Mouse (Mus musculus) MEL (cell line): ENCODE measurements around the gene Cpsf4l.

Experiments used
- CTCF ChIP-seq, 3 experiments: IDR thresholded peaks in 2 of 3; conservative IDR thresholded peaks in 1 of 3; 2 replicates each; pipeline ENCODE4 v1.5.1; 2011 to 2012; ENCODE audit warnings: low read length in 3 of 3, low read depth in 2 of 3, mild to moderate bottlenecking in 2 of 3, improper control_type of control experiment in 1 of 3, inconsistent platforms in 1 of 3, mixed read lengths in 1 of 3, moderate library complexity in 1 of 3; ENCODE audit not compliant: control insufficient read depth in 1 of 3, insufficient read depth in 1 of 3, poor library complexity in 1 of 3, severe bottlenecking in 1 of 3
- GATA1 ChIP-seq: IDR thresholded peaks from 2 replicates; pipeline ENCODE4 v1.6.1; 2011; ENCODE audit warnings: low read depth, low read length, improper control_type of control experiment
- POLR2A ChIP-seq, 2 experiments: IDR thresholded peaks; 2 replicates each; pipeline ENCODE4 v1.6.1; 2011 to 2012; ENCODE audit warnings: low read length in 2 of 2, mild to moderate bottlenecking in 2 of 2, control low read depth in 1 of 2, improper control_type of control experiment in 1 of 2, low read depth in 1 of 2, moderate library complexity in 1 of 2; ENCODE audit not compliant: control insufficient read depth in 1 of 2, insufficient read depth in 1 of 2, poor library complexity in 1 of 2
- RAD21 ChIP-seq: IDR thresholded peaks from 2 replicates; pipeline ENCODE4 v1.6.1; 2011; ENCODE audit warnings: mild to moderate bottlenecking, low read depth, low read length, improper control_type of control experiment

DNA sequence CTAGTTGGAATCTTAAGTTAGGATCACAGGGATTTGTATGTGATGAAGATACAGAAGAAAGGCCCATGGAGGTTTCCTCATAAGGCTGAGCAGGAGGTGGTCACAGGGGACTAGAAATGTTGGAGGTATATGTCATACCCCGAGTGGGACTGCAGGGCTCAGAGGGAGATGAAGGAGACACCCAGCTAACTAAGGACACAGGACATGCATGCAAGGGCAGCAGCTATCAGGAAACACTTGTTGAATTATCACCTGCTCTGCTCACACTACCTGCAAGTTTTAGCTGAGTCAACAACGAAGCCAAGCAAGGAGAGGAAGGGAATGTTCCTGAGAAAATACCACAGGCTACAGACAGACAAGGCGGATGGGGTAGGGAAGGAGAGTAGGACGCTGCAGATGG is 42.1 kb downstream of the Cpsf4l start:
- TF ChIP-seq RAD21 (no peak), CTCF (IDR thresholded peaks at IDR 0.05 in 2 of 3, conservative IDR thresholded peaks at IDR 0.05 in 1 of 3; ENCODE audit: control insufficient read depth in 1 of 3, insufficient read depth in 1 of 3, low read depth in 2 of 3, low read length in 3 of 3, poor library complexity in 1 of 3, severe bottlenecking in 1 of 3) (no peak), POLR2A (IDR thresholded peaks at IDR 0.05; ENCODE audit: control insufficient read depth in 1 of 2, insufficient read depth in 1 of 2, low read depth in 1 of 2, low read length in 2 of 2, poor library complexity in 1 of 2) (no peak), GATA1 (no peak)
